Mouse (Mus musculus) cerebellum, adult 9-11 months (tissue): ENCODE data around the gene Gif.

ENCODE experiments used
- DNase-seq: peaks from one replicate; pipeline ENCODE4 v3.0.0; 2022

Gene Gif

GRCm38 (mm10) chr19:11800531-11801315, 53.4 kb downstream of the Gif start:
- no peak for DNase-seq

GRCm38 (mm10) chr19:11804423-11804822, 57.1 kb downstream of the Gif start:
- no peak for DNase-seq

GRCm38 (mm10) chr19:11807251-11807650, 59.9 kb downstream of the Gif start:
- DNase-seq, result no peak

GRCm38 (mm10) chr19:11807822-11808221, 60.5 kb downstream of the Gif start:
- DNase-seq, result no peak

- DNase-seq, result no peak
These were observed 61.1 kb downstream of the Gif start for GRCm38 (mm10) chr19:11808452-11808851.

GRCm38 (mm10) chr19:11810003-11810758, 62.8 kb downstream of the Gif start:
- no peak for DNase-seq

GRCm38 (mm10) chr19:11810856-11811255, 63.5 kb downstream of the Gif start:
- DNase-seq, result no peak

- no peak for DNase-seq
These were observed 64.5 kb downstream of the Gif start for GRCm38 (mm10) chr19:11811688-11812365.
